ENCODE assay signal across 13 mouse cellular contexts in the genomic region with DNA sequence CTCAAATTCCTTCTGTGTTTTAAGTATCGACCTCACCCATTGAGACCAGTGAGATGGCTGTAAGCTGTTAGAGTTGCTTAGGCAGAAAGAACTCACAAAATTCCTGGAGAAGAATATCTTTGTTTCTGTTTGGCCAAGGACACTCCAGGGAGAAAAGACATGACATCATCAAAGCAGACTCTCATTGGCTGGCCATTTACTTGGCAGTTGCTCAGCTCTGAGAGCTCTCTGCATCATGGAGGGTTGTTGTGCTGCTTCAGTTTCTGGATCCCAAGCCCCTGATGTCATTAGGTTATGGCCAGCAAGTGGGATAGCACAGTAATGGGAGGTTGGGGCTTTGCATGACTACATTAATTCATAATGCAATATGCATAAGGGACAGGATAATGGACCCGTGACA. TPM values are rescaled to one million over a fixed set of nuclear protein-coding genes. Genes with fewer than 3 reads are reported as not detected.
DNase-seq lines count a peak whose midpoint lies in the region; ATAC-seq and TF ChIP-seq lines count a peak whose summit lies in the region.
"Had no signal": no experiment of that assay in that cellular context is flagged by ENCODE, and none has a peak within 500 bp of the region (broad histone marks: within the 10 kb centered on the region; RNA-seq: fewer than 3 reads in every experiment).

No protein-coding gene starts in this region.

- H3K36me3 ChIP-seq in heart, embryonic 10.5 days, result no peaks in the 10 kb centered on the region
- H3K36me3 ChIP-seq in midbrain, postnatal 0 days (ENCODE audit: insufficient read depth, low read length), result no peaks in the 10 kb centered on the region
- H3K36me3 ChIP-seq in midbrain, embryonic 14.5 days (ENCODE audit: control insufficient read depth, insufficient read depth, low read length), result no peaks in the 10 kb centered on the region
- H3K36me3 ChIP-seq: liver, embryonic 12.5 days had no signal

- H3K27me3 ChIP-seq in heart, embryonic 10.5 days (ENCODE audit: insufficient read depth, poor library complexity, severe bottlenecking), result no peaks in the 10 kb centered on the region
- no peaks in the 10 kb centered on the region for H3K27me3 ChIP-seq in midbrain, postnatal 0 days (ENCODE audit: insufficient read depth, low read length)
- H3K27me3 ChIP-seq in midbrain, embryonic 14.5 days (ENCODE audit: control insufficient read depth, insufficient read depth, low read length), result no peaks in the 10 kb centered on the region
- H3K27me3 ChIP-seq: liver, embryonic 12.5 days had no signal

- H3K9me3 ChIP-seq in heart, embryonic 10.5 days, result no peaks in the 10 kb centered on the region
- no peaks in the 10 kb centered on the region for H3K9me3 ChIP-seq in midbrain, postnatal 0 days (ENCODE audit: low read length)
- H3K9me3 ChIP-seq in midbrain, embryonic 14.5 days (ENCODE audit: control insufficient read depth, low read length), result no peaks in the 10 kb centered on the region
- H3K9me3 ChIP-seq: liver, embryonic 12.5 days had no signal

- whole genome bisulfite sequencing in heart, embryonic 10.5 days, result 86% methylated on average over 2 of the region's 2 CpGs
- 75% methylated on average over 2 of the region's 2 CpGs for WGBS in midbrain, postnatal 0 days
- 80% methylated on average over 2 of the region's 2 CpGs for WGBS in midbrain, embryonic 14.5 days

- H3K4me3 ChIP-seq in heart, embryonic 10.5 days, result no peak overlapping the region
- no peak overlapping the region for H3K4me3 ChIP-seq in midbrain, postnatal 0 days (ENCODE audit: low read depth, low read length)
- H3K4me3 ChIP-seq in midbrain, embryonic 14.5 days (replicated peaks; ENCODE audit: low read depth, low read length), result no peak overlapping the region
- H3K4me3 ChIP-seq: erythroblast, embryonic 14.5 days; left cerebral cortex, adult 2 months; liver, embryonic 12.5 days had no signal

- no peak overlapping the region for H3K9ac ChIP-seq in midbrain, postnatal 0 days (replicated peaks; ENCODE audit: low read length, poor library complexity, severe bottlenecking)
- H3K9ac ChIP-seq in midbrain, embryonic 14.5 days (replicated peaks; ENCODE audit: low read length), result no peak overlapping the region
- H3K9ac ChIP-seq: hindbrain, embryonic 14.5 days; liver, embryonic 12.5 days had no signal

- ATAC-seq in midbrain, postnatal 0 days (ENCODE audit: low FRiP score), result peak; percentile 41; the same call in 1 of the 2 replicates
- ATAC-seq in midbrain, embryonic 14.5 days (ENCODE audit: low FRiP score, low TSS enrichment), result no peak; the same call in 1 of the 2 replicates
- ATAC-seq: liver, embryonic 12.5 days had no signal

- no peaks in the 10 kb centered on the region for H3K4me1 ChIP-seq in heart, embryonic 10.5 days
- no peaks in the 10 kb centered on the region for H3K4me1 ChIP-seq in midbrain, postnatal 0 days (ENCODE audit: insufficient read depth, low read length)
- no peaks in the 10 kb centered on the region for H3K4me1 ChIP-seq in midbrain, embryonic 14.5 days (ENCODE audit: control insufficient read depth, insufficient read depth, low read length)
- H3K4me1 ChIP-seq: liver, embryonic 12.5 days had no signal

- no peak for TF ChIP-seq CTCF in midbrain, postnatal 0 days (IDR thresholded peaks at IDR 0.05)

- H3K27ac ChIP-seq in heart, embryonic 10.5 days, result no peak overlapping the region
- no peak overlapping the region for H3K27ac ChIP-seq in midbrain, postnatal 0 days (ENCODE audit: low read depth, low read length)
- H3K27ac ChIP-seq in midbrain, embryonic 14.5 days (replicated peaks; ENCODE audit: low read depth, low read length), result no peak overlapping the region
- H3K27ac ChIP-seq: hindbrain, embryonic 14.5 days; left cerebral cortex, adult 2 months; liver, embryonic 12.5 days had no signal

- no peak overlapping the region for H3K4me2 ChIP-seq in midbrain, postnatal 0 days (ENCODE audit: low read depth, low read length, poor library complexity, severe bottlenecking)
- H3K4me2 ChIP-seq in midbrain, embryonic 14.5 days (ENCODE audit: low read length), result no peak overlapping the region
- H3K4me2 ChIP-seq: hindbrain, embryonic 14.5 days; liver, embryonic 12.5 days had no signal

- DNase-seq in heart, adult 9 months (ENCODE audit: low spot score in 2 of 2), result peak; percentile 29 to 36
- DNase-seq in heart, embryonic 10.5 days (ENCODE audit: low spot score), result no peak
- DNase-seq in midbrain, postnatal 0 days (ENCODE audit: low spot score), result peak; percentile 44
- no peak for DNase-seq in midbrain, embryonic 14.5 days
- DNase-seq in gastrocnemius, postnatal 14 days, result peak; percentile 35
- DNase-seq in skeletal muscle tissue, adult 2 months (ENCODE audit: low read depth, low spot score), result peak; percentile 67
- DNase-seq in frontal cortex, postnatal 25 days (ENCODE audit: low spot score in 2 of 2), result no peak
- DNase-seq: cerebellum, adult 9-10 months; kidney, adult 2 months had no signal

- intact Hi-C loops in gastrocnemius, postnatal 14 days (cut with DNase I; ENCODE audit: low total_unique reads), result no loop called here

RNA-seq across cellular contexts. Expression of gene Setd7, which starts 35.9 kb away (rescaled TPM):
- 3.6 and 3.9 TPM in 2 replicates for polyA plus RNA-seq in heart, embryonic 10.5 days (2016; fragmentation: Nextera tagmentation; extraction: Ambion mirVana)
- total RNA-seq in midbrain, postnatal 0 days (2014; rRNA removed), result 11.7 and 16.1 TPM in 2 replicates
- 1.1 and 2.7 TPM in 2 replicates for polyA plus RNA-seq in midbrain, postnatal 0 days (2015; fragmentation: Nextera tagmentation; extraction: Ambion mirVana)
- 3.4 and 3.6 TPM in 2 replicates for polyA plus RNA-seq in midbrain, embryonic 14.5 days (2014; fragmentation: Nextera tagmentation; extraction: Ambion mirVana)
- total RNA-seq in gastrocnemius, postnatal 14 days (2021), result 100 to 1,000 TPM; 113 to 116 TPM

Comparison
In these comparisons a context has a peak if more than half of its experiments do, and no peak if none do; other contexts are left out.
1. DNase-seq: peak in heart, adult 9 months (2 of 2), midbrain, postnatal 0 days (single experiment), gastrocnemius, postnatal 14 days (single experiment) and skeletal muscle tissue, adult 2 months (single experiment); none in heart, embryonic 10.5 days (single experiment), midbrain, embryonic 14.5 days (single experiment) and frontal cortex, postnatal 25 days (0 of 2).